Mouse (Mus musculus) hindbrain, embryonic 14.5 days (tissue): ENCODE measurements around the gene Mark4. TPM values are rescaled to one million over a fixed set of nuclear protein-coding genes. Genes with fewer than 3 reads are reported as not detected.

Experiments
- ATAC-seq: fragments of 200-750 bp; cut with Nextera tagmentation; 2 replicates; pipeline ENCODE4 v1.8.0; 2017; ENCODE audit warnings: moderate number of reproducible peaks, mild to moderate bottlenecking, moderate TSS enrichment, moderate library complexity; ENCODE audit not compliant: low FRiP score
- DNase-seq: peaks from one replicate; pipeline ENCODE4 v3.0.0-alpha.2; 2015; ENCODE audit warnings: low spot score
- H3K27ac ChIP-seq: fragments of 300-500 bp; sonication (generic); 2 replicates; pipeline ENCODE4 v1.5.1; 2014; ENCODE audit warnings: mild to moderate bottlenecking, moderate library complexity
- H3K27me3 ChIP-seq: fragments of 300-500 bp; sonication (generic); 2 replicates; pipeline ENCODE4 v1.6.1; 2014; ENCODE audit warnings: mild to moderate bottlenecking, low read length, mixed read lengths; ENCODE audit not compliant: control insufficient read depth, insufficient read depth
- H3K36me3 ChIP-seq: fragments of 300-500 bp; sonication (generic); replicated peaks from 2 replicates; pipeline ENCODE4 v1.6.1; 2014; ENCODE audit not compliant: control insufficient read depth, insufficient read depth
- H3K4me1 ChIP-seq: fragments of 300-500 bp; sonication (generic); replicated peaks from 2 replicates; pipeline ENCODE4 v1.6.1; 2014; ENCODE audit warnings: antibody characterized with exemption, low read length, mixed read lengths; ENCODE audit not compliant: control insufficient read depth, insufficient read depth
- H3K4me2 ChIP-seq: fragments of 300-500 bp; sonication (generic); replicated peaks from 2 replicates; pipeline ENCODE4 v1.6.1; 2014; ENCODE audit warnings: mild to moderate bottlenecking, moderate library complexity
- H3K4me3 ChIP-seq: fragments of 300-500 bp; sonication (generic); replicated peaks from 2 replicates; pipeline ENCODE4 v1.5.1; 2014; ENCODE audit warnings: mild to moderate bottlenecking, low read length
- H3K9ac ChIP-seq: fragments of 300-500 bp; sonication (generic); 2 replicates; pipeline ENCODE4 v1.6.1; 2014
- H3K9me3 ChIP-seq: fragments of 300-500 bp; sonication (generic); 2 replicates; pipeline ENCODE4 v1.6.1; 2016; ENCODE audit warnings: low read length; ENCODE audit not compliant: control insufficient read depth
- WGBS: fragments of 180-500 bp; shearing (Covaris S2); extraction: QIAGEN DNeasy Blood & Tissue Kit; methylation state at CpG from one replicate; pipeline ENCODE4 v1.1.7; 2014; 5-methylcytosine and 5-hydroxymethylcytosine counted together
- polyA plus RNA-seq: library from polyadenylated mRNA; unstranded; fragments of >200 nt; fragmentation: Nextera tagmentation; extraction: Ambion mirVana; gene quantifications from 2 replicates; pipeline ENCODE4 v1.2.1, GENCODE M21; 2014

Mark4 gene
- polyA plus RNA-seq, 1 experiment from 2014 or later: 19.2 TPM

DNA sequence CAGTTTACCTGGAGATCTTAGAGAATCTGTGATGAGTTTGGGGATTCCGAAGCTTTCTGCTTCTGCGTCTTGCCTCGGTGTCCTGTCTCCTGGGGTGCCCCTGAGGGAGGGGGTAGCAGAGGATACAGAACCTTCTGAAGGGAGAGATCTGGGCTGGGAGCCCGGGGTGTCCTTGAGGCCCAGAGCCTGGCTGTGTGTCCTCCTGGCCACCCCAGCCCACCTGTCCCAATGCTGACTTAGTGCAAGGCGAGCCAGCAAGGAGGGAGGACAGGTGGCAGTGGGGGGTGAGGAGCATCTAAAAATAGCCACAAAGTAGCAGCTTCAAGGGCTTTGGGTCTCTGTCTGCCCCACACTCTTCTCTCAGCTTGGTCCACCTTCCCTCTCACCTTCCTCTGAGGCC is 46.8 kb downstream of the Mark4 start:
- no peaks in the 10 kb centered on the region for H3K4me1 ChIP-seq
- no peak overlapping the region for H3K9ac ChIP-seq
- 79% methylated on average over 5 of the region's 5 CpGs for WGBS
- DNase-seq (no peak), ATAC-seq (no peak)
- H3K9me3 ChIP-seq: peaks cover 8% of the 10 kb centered on the region; the same call in 1 of the 2 replicates
- no peak overlapping the region for H3K27ac ChIP-seq
- no peak overlapping the region for H3K4me3 ChIP-seq
- no peaks in the 10 kb centered on the region for H3K36me3 ChIP-seq
- 0 out of 2 replicates have a peak, but pooled peaks cover 9% of the 10 kb centered on the region for H3K27me3 ChIP-seq
- H3K4me2 ChIP-seq: no peak overlapping the region

- Histone ChIP-seq H3K36me3 (no peaks in the 10 kb centered on the region), H3K4me3 (no peak overlapping the region), H3K9ac (no peak overlapping the region), H3K4me2 (no peak overlapping the region), H3K27ac (no peak overlapping the region), H3K27me3 (0 out of 2 replicates have a peak, but pooled peaks cover 3% of the 10 kb centered on the region), H3K4me1 (no peaks in the 10 kb centered on the region), H3K9me3 (peaks cover 8% of the 10 kb centered on the region; the same call in 1 of the 2 replicates)
- DNase-seq (no peak), ATAC-seq (0 out of 2 replicates have a peak, but pooled peaks have one; percentile 34)
- WGBS: 83% methylated on average over 11 of the region's 11 CpGs
These were observed 47.8 kb downstream of the Mark4 start for GRCm38 (mm10) chr7:19410766-19411344.

- Histone ChIP-seq H3K9me3 (peaks cover 8% of the 10 kb centered on the region; the same call in 1 of the 2 replicates), H3K27me3 (peaks cover 6% of the 10 kb centered on the region), H3K36me3 (no peaks in the 10 kb centered on the region), H3K4me1 (no peaks in the 10 kb centered on the region), H3K4me3 (no peak overlapping the region), H3K4me2 (no peak overlapping the region), H3K27ac (no peak overlapping the region), H3K9ac (no peak overlapping the region)
- WGBS: 67% methylated on average over 6 of the region's 6 CpGs
- DNase-seq (no peak), ATAC-seq (no peak)
These were observed 48.9 kb downstream of the Mark4 start for GRCm38 (mm10) chr7:19409753-19410152.

DNA sequence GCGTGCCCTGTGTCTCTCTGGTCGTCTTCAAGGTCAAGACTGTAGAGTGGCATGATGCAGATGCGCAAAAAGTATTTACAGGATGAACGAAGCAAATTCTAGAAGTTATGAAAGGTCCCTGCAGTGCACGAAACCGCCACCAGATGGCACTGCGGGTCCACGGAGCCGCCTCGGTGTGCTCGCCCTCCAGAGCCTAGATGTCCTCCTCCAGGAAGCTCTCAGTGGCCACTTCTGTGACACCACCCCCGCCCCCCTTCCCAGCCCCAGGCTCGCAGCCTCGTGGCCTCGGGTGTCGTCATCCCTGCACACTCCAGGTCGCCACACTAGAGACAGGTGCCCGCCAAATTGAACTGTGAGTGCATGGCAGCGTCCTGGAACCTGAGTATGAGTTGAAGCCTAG is 53.2 kb downstream of the Mark4 start:
- Histone ChIP-seq H3K4me1 (no peaks in the 10 kb centered on the region; the same call in 1 of the 2 replicates), H3K4me3 (no peak overlapping the region), H3K9ac (no peak overlapping the region), H3K9me3 (no peaks in the 10 kb centered on the region), H3K27me3 (peaks cover 39% of the 10 kb centered on the region), H3K4me2 (0 out of 2 replicates have a peak overlapping the region, but pooled peaks have one; percentile 10), H3K27ac (no peak overlapping the region), H3K36me3 (no peaks in the 10 kb centered on the region)
- ATAC-seq (peak; percentile 71), DNase-seq (peak; percentile 94)
- WGBS: 4% methylated on average over 19 of the region's 19 CpGs

- ATAC-seq (no peak), DNase-seq (no peak)
- no peaks in the 10 kb centered on the region; the same call in 1 of the 2 replicates for H3K4me1 ChIP-seq
- H3K36me3 ChIP-seq: no peaks in the 10 kb centered on the region
- H3K4me3 ChIP-seq: peak within 1 kb of the TSS; percentile 42
- no peaks in the 10 kb centered on the region for H3K9me3 ChIP-seq
- H3K4me2 ChIP-seq: peak within 1 kb of the TSS; percentile 86
- WGBS: 56% methylated on average over 7 of the region's 7 CpGs
- H3K9ac ChIP-seq: peak within 1 kb of the TSS; percentile 48
- no peak within 1 kb of the TSS for H3K27ac ChIP-seq
- peaks cover 43% of the 10 kb centered on the region for H3K27me3 ChIP-seq
These were observed 54.1 kb downstream of the Mark4 start, which contains the start of gene Ckm for GRCm38 (mm10) chr7:19404476-19404875. Gene Ckm (plus strand): TSS chr7:19404776.

DNA sequence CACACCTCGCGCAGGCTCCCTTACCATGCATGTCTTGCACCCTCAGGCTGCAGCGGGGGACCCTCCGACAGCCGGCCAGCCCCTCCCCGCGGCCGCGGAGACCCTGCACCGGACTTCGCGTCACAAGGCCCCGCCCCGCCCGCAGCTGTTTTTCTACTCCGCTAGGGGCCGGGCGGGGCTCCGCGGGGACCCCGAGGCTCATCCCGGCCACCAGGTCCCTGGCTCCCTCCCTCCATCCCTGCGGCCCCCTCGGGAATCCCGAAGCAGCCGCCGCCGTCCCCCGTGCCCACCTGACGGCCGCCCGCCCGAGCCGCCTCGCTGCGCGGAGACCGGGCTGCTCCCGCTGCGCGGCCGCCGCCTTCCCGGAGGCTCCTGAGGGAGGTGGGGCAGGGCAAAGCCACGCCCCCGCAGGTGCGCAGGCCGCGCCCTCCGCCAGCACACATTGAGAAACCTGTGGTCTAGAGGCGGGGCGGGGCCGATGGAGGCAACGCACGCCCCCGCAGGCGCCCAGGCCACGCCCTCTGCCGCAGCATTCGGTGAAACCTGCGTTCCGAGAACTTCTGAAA is 54.8 kb downstream of the Mark4 start, which contains the start of gene Klc3:
Gene Klc3, minus strand, starts transcription at position 374 of the 566 bp plus-strand sequence.
- Histone ChIP-seq H3K9ac (peak within 1 kb of the TSS; percentile 48), H3K27ac (no peak within 1 kb of the TSS), H3K4me3 (peak within 1 kb of the TSS; percentile 42), H3K27me3 (peaks cover 49% of the 10 kb centered on the region), H3K36me3 (no peaks in the 10 kb centered on the region), H3K9me3 (no peaks in the 10 kb centered on the region), H3K4me2 (peak within 1 kb of the TSS; percentile 86), H3K4me1 (no peaks in the 10 kb centered on the region; the same call in 1 of the 2 replicates)
- ATAC-seq: peak; percentile 12; the same call in 1 of the 2 replicates
- no peak for DNase-seq
- under 1% methylated on average over 59 of the region's 62 CpGs for WGBS

DNA sequence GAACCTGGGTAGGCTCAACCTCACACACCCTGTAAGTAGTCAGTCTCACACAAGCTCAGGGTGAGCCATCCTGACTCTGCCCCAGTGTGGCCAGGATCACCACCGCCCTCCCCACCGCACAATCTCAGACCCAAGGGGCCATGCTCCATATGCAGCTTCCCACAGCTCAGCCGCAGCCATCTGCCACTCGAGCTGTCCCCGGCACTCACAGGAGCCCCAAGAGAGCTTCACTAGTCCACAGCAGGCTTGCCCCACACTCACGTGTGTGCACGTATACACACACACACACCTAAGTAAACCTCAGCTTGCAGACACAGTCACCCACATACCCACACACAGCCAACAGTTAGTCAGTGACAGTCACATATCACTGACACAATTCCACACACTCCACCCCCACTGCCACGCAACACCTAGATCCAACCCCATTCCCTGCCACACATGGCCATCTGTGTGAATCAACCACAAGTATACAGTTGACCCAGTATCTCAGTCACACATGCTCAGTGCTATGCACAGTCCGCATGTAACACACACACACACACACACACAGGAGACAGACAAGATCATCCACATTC is 56.0 kb downstream of the Mark4 start:
- peaks cover 49% of the 10 kb centered on the region for H3K27me3 ChIP-seq

DNA sequence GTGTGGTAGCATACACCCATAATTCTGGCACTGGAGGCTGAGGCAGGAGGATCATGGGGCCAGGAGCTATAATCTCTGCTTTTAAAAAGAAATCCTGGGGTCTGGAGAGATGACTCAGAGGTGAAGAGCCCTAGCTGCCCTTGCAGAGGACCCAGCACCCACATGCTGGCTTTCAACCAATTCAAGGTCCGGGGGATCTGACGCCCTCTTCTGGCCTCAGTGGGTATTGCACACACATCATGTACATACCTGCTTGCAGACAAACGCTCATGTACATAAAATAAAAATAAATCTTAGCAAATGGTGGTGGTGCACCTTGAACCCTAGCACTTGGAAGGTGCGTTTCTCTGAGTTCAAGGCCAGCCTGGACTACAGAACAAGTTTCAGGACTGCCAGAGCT is 57.7 kb downstream of the Mark4 start:
- Histone ChIP-seq H3K27me3 (peaks cover 49% of the 10 kb centered on the region), H3K4me1 (no peaks in the 10 kb centered on the region; the same call in 1 of the 2 replicates), H3K4me3 (no peak overlapping the region), H3K4me2 (no peak overlapping the region), H3K9ac (no peak overlapping the region), H3K27ac (no peak overlapping the region), H3K9me3 (no peaks in the 10 kb centered on the region), H3K36me3 (no peaks in the 10 kb centered on the region)
- DNase-seq (no peak), ATAC-seq (no peak)
- WGBS: 90% methylated on average over 4 of the region's 4 CpGs

More for the DNA sequence above, 56.0 kb downstream of the Mark4 start:
- H3K4me1 ChIP-seq: no peaks in the 10 kb centered on the region; the same call in 1 of the 2 replicates
- no peak overlapping the region for H3K9ac ChIP-seq
- DNase-seq (no peak), ATAC-seq (no peak)
- H3K4me2 ChIP-seq: no peak overlapping the region
- no peak overlapping the region for H3K4me3 ChIP-seq
- 66% methylated on average over 9 of the region's 9 CpGs for WGBS
- H3K9me3 ChIP-seq: no peaks in the 10 kb centered on the region
- no peak overlapping the region for H3K27ac ChIP-seq
- no peaks in the 10 kb centered on the region for H3K36me3 ChIP-seq
